Mouse (Mus musculus): Measurements from ENCODE around the gene Epb41. TPM values are rescaled to one million over a fixed set of nuclear protein-coding genes. Genes with fewer than 3 reads are reported as not detected.

The Epb41 gene
- total and polyA plus RNA-seq, 2 experiments from 2014 or later = 36.5 to 65.0 TPM

DNA sequence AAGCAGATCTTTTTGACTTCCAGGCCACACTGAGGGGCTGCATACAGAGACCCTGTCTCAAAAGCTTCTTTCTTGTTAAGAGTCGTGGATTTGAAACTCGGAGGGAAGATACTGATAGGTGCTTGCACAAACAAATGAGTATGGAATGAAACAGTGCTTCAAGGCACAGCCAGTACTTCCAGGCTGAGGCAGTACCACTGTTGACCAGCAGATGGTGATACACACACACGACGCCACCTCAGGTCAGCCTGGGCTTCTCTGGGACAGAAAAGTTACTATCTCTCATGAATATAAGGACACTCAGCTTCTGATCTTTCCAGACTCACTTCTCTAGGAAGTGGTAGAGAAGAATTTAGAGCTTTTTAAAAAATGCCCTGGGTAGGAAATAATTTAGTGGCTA is 97.9 kb downstream of the Epb41 start:
- H3K9me3 ChIP-seq (ENCODE audit: low read length) = no peaks in the 10 kb centered on the region
- peaks cover 28% of the 10 kb centered on the region for H3K36me3 ChIP-seq (ENCODE audit: insufficient read depth)
- H3K27ac ChIP-seq (ENCODE audit: low read depth, low read length) = no peak overlapping the region
- H3K9ac ChIP-seq = no peak overlapping the region
- ATAC-seq (peak; percentile 64; the same call in 1 of the 2 replicates), DNase-seq (peak; percentile 85)
- no peak overlapping the region for H3K4me2 ChIP-seq (ENCODE audit: low read depth)
- no peak overlapping the region for H3K4me3 ChIP-seq (ENCODE audit: low read depth, low read length)
- 24% methylated on average over 4 of the region's 4 CpGs for WGBS
- no peaks in the 10 kb centered on the region for H3K4me1 ChIP-seq (ENCODE audit: insufficient read depth)
- H3K27me3 ChIP-seq (ENCODE audit: insufficient read depth, low read length) = no peaks in the 10 kb centered on the region
- peak; percentile 98 for TF ChIP-seq CTCF (IDR thresholded peaks at IDR 0.05; ENCODE audit: low read depth)

- WGBS = 55% methylated on average over 7 of the region's 7 CpGs
- H3K27me3 ChIP-seq (ENCODE audit: insufficient read depth, low read length) = no peaks in the 10 kb centered on the region
- no peaks in the 10 kb centered on the region for H3K4me1 ChIP-seq (ENCODE audit: insufficient read depth)
- peaks cover 40% of the 10 kb centered on the region for H3K36me3 ChIP-seq (ENCODE audit: insufficient read depth)
- no peak for TF ChIP-seq CTCF (IDR thresholded peaks at IDR 0.05; ENCODE audit: low read depth)
- H3K9ac ChIP-seq = no peak overlapping the region
- DNase-seq = peak; percentile 37
- no peak overlapping the region for H3K4me2 ChIP-seq (ENCODE audit: low read depth)
- H3K4me3 ChIP-seq (ENCODE audit: low read depth, low read length) = no peak overlapping the region
- ATAC-seq = peak; percentile 62
- no peak overlapping the region for H3K27ac ChIP-seq (ENCODE audit: low read depth, low read length)
- no peaks in the 10 kb centered on the region for H3K9me3 ChIP-seq (ENCODE audit: low read length)
Measured at GRCm38 (mm10) chr4:131970244-131970853, 104.8 kb downstream of the Epb41 start.

DNA sequence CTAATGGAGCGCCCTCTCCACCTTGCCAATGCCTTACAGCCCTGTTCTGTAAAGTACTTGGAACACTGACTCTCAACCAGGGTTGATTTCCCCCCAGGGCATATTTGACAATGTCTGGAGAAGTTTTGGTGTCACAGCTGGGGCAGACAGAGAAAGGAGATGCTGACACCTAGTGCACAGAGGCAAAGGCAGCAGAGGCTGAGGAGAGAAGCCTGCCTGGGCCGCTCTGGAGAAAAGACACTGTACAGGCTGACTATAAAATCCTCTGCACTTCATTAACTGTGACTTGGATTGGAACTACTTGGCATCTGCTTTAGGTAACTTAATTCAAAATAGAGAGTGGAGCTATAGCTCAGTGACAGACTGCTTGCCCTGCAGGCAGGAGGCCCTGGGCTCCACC is 106.2 kb downstream of the Epb41 start:
- ATAC-seq (no peak), DNase-seq (no peak)
- no peak overlapping the region for H3K4me2 ChIP-seq (ENCODE audit: low read depth)
- no peaks in the 10 kb centered on the region for H3K27me3 ChIP-seq (ENCODE audit: insufficient read depth, low read length)
- no peaks in the 10 kb centered on the region for H3K9me3 ChIP-seq (ENCODE audit: low read length)
- H3K4me3 ChIP-seq (ENCODE audit: low read depth, low read length) = no peak overlapping the region
- no peaks in the 10 kb centered on the region for H3K4me1 ChIP-seq (ENCODE audit: insufficient read depth)
- no peak overlapping the region for H3K9ac ChIP-seq
- TF ChIP-seq CTCF (IDR thresholded peaks at IDR 0.05; ENCODE audit: low read depth) = peak; percentile 27; the same call in 1 of the 2 replicates
- H3K36me3 ChIP-seq (ENCODE audit: insufficient read depth) = peaks cover 43% of the 10 kb centered on the region
- H3K27ac ChIP-seq (ENCODE audit: low read depth, low read length) = no peak overlapping the region
- WGBS = 78% methylated on average over 2 of the region's 2 CpGs

DNA sequence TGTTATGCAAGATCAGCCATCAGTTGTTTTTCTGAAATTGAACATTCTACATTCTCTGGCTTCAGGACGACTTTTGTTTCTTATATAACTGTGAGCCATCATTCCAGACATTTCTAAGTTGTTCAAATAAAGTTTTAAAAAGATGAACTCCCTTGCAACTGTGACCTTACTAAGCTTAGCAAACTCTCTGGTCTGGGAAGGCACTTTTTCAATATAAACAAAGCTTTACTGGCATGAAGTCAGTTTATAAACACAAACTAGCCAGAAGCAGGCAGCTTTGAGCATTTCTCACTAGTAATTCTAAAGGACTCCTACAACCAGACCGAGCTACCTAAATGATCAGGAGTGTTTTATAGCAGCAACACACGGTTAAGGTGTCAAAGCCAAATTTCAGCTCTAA is 118.0 kb downstream of the Epb41 start:
- 92% methylated on average over 3 of the region's 3 CpGs for WGBS
- H3K4me1 ChIP-seq (ENCODE audit: insufficient read depth) = no peaks in the 10 kb centered on the region
- no peak overlapping the region for H3K27ac ChIP-seq (ENCODE audit: low read depth, low read length)
- H3K36me3 ChIP-seq (ENCODE audit: insufficient read depth) = peaks cover 6% of the 10 kb centered on the region
- H3K9ac ChIP-seq = no peak overlapping the region
- no peak overlapping the region for H3K4me3 ChIP-seq (ENCODE audit: low read depth, low read length)
- H3K27me3 ChIP-seq (ENCODE audit: insufficient read depth, low read length) = no peaks in the 10 kb centered on the region
- DNase-seq (no peak), ATAC-seq (no peak)
- no peak for TF ChIP-seq CTCF (IDR thresholded peaks at IDR 0.05; ENCODE audit: low read depth)
- H3K4me2 ChIP-seq (ENCODE audit: low read depth) = no peak overlapping the region
- H3K9me3 ChIP-seq (ENCODE audit: low read length) = no peaks in the 10 kb centered on the region

DNA sequence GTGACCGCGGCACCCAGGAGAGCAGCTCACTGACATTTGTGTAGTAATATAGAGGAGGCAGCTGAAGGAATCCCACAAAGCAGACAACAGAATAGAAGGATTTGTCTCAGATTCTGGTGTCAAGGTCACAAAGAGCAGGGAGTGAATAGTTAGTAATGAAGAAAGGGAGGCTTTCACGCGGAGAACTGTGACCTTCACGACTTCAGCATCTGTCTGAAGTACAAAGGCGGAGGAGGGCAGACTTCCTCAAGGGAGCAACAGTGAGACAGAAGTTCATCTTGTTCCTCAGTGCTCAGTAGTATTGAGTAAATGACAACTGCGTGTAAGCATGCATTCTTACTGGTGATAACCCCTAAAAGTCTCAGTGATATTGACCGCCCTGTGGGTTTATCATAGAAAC is 124.5 kb downstream of the Epb41 start:
- 53% methylated on average over 8 of the region's 8 CpGs for WGBS
- Histone ChIP-seq H3K27me3 (ENCODE audit: insufficient read depth, low read length) (no peaks in the 10 kb centered on the region), H3K9ac (no peak overlapping the region), H3K4me2 (ENCODE audit: low read depth) (no peak overlapping the region), H3K4me1 (ENCODE audit: insufficient read depth) (no peaks in the 10 kb centered on the region), H3K36me3 (ENCODE audit: insufficient read depth) (peaks cover 6% of the 10 kb centered on the region), H3K4me3 (ENCODE audit: low read depth, low read length) (no peak overlapping the region), H3K9me3 (ENCODE audit: low read length) (no peaks in the 10 kb centered on the region), H3K27ac (ENCODE audit: low read depth, low read length) (no peak overlapping the region)
- TF ChIP-seq CTCF (IDR thresholded peaks at IDR 0.05; ENCODE audit: low read depth) = no peak
- DNase-seq = no peak
- ATAC-seq = no peak

- Histone ChIP-seq H3K27me3 (ENCODE audit: insufficient read depth, low read length) (no peaks in the 10 kb centered on the region), H3K4me3 (ENCODE audit: low read depth, low read length) (no peak overlapping the region), H3K9ac (no peak overlapping the region), H3K4me2 (ENCODE audit: low read depth) (no peak overlapping the region), H3K36me3 (ENCODE audit: insufficient read depth) (peaks cover 3% of the 10 kb centered on the region), H3K4me1 (ENCODE audit: insufficient read depth) (no peaks in the 10 kb centered on the region), H3K27ac (ENCODE audit: low read depth, low read length) (no peak overlapping the region), H3K9me3 (ENCODE audit: low read length) (no peaks in the 10 kb centered on the region)
- no peak for TF ChIP-seq CTCF (IDR thresholded peaks at IDR 0.05; ENCODE audit: low read depth)
- ATAC-seq = no peak
- 21% methylated on average over 5 of the region's 5 CpGs for WGBS
- DNase-seq = no peak
Measured at GRCm38 (mm10) chr4:131949903-131950302, 125.2 kb downstream of the Epb41 start.

GRCm38 (mm10) chr4:131947848-131948247 is 127.3 kb downstream of the Epb41 start:
- H3K27ac ChIP-seq (ENCODE audit: low read depth, low read length) = no peak overlapping the region
- H3K4me1 ChIP-seq (ENCODE audit: insufficient read depth) = no peaks in the 10 kb centered on the region
- 88% methylated on average over 11 of the region's 11 CpGs for WGBS
- H3K36me3 ChIP-seq (ENCODE audit: insufficient read depth) = no peaks in the 10 kb centered on the region
- H3K9ac ChIP-seq = no peak overlapping the region
- H3K4me2 ChIP-seq (ENCODE audit: low read depth) = no peak overlapping the region
- no peaks in the 10 kb centered on the region for H3K27me3 ChIP-seq (ENCODE audit: insufficient read depth, low read length)
- H3K9me3 ChIP-seq (ENCODE audit: low read length) = no peaks in the 10 kb centered on the region
- H3K4me3 ChIP-seq (ENCODE audit: low read depth, low read length) = no peak overlapping the region
- ATAC-seq (no peak), DNase-seq (no peak)
- no peak for TF ChIP-seq CTCF (IDR thresholded peaks at IDR 0.05; ENCODE audit: low read depth)
